10 mouse cellular contexts compared by ENCODE assay signal in the genomic region with DNA sequence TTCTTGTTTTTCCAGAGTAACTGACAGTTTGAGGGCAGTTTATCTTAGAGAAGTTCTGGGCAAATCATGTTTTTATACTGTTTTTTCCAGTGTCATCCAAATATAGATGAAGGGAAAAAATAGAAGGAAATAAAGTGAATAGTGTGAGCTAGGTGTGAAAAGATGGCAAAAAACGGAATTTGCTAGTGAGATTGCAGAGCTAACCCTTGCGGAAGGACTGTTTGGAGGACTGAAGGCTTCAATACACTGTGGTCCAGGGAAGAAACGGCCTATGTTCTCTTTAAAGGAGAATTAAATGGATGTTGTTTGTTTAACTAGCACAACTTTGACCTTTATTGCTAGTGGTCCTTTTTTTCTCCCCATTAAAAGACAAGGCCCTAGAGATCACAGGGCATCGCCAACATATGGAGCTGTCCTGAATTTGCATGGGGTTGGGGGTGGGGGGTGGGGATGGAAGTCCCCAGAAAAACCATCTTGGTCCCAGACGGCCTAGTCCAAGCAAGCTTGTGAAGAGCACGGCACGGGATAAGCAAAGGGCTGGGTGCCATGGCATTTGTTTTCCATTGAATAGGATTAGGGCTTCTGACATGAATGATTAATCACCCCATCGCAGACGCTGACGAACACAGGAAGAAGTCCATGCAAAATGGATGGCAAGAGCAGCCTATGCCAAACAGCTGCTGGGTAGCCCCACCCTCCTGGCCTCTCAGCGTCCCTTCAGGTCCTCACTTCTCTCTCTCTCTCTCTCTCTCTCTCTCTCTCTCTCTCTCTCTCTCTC.
A peak's percentile ranks its signal among the peaks of the same experiment; 100 is the strongest.
DNase-seq lines count a peak whose midpoint lies in the region; ATAC-seq and TF ChIP-seq lines count a peak whose summit lies in the region.
"Had no signal": no experiment of that assay in that cellular context is flagged by ENCODE, and none has a peak within 500 bp of the region (broad histone marks: within the 10 kb centered on the region; RNA-seq: fewer than 3 reads in every experiment).

No protein-coding gene starts in this region.

- peak; percentile 82 for ATAC-seq in neural tube, embryonic 12.5 days (ENCODE audit: low FRiP score, low read depth)
- ATAC-seq in heart, embryonic 12.5 days (ENCODE audit: insufficient number of reproducible peaks, low FRiP score) = no peak
- ATAC-seq: intestine, embryonic 16.5 days had no signal

- H3K9ac ChIP-seq in neural tube, embryonic 12.5 days = no peak overlapping the region
- no peak overlapping the region for H3K9ac ChIP-seq in heart, embryonic 12.5 days
- H3K9ac ChIP-seq: limb, embryonic 15.5 days had no signal

- H3K27ac ChIP-seq in neural tube, embryonic 12.5 days = no peak overlapping the region
- H3K27ac ChIP-seq in cerebellum, adult 2 months (ENCODE audit: insufficient read depth, low read length) = no peak overlapping the region
- H3K27ac ChIP-seq in heart, embryonic 12.5 days (ENCODE audit: poor library complexity, severe bottlenecking) = no peak overlapping the region
- H3K27ac ChIP-seq: limb, embryonic 15.5 days had no signal

- H3K4me1 ChIP-seq in neural tube, embryonic 12.5 days = no peaks in the 10 kb centered on the region
- no peaks in the 10 kb centered on the region for H3K4me1 ChIP-seq in cerebellum, adult 2 months (ENCODE audit: control insufficient read depth, insufficient read depth, low read length)
- H3K4me1 ChIP-seq in heart, embryonic 12.5 days (replicated peaks) = no peaks in the 10 kb centered on the region
- H3K4me1 ChIP-seq: limb, embryonic 15.5 days had no signal

- DNase-seq in embryo, embryonic 10.5 days (ENCODE audit: low spot score) = peak; percentile 79
- DNase-seq in fibroblast of lung, adult 2 months (ENCODE audit: low read depth) = peak; percentile 20
- peak; percentile 18 for DNase-seq in kidney, postnatal 14 days
- no peak for DNase-seq in right cerebral cortex, postnatal 36 days (ENCODE audit: low spot score in 2 of 2)
- no peak for DNase-seq in cerebellum, adult 2 months
- DNase-seq: thymus, postnatal 36 days had no signal

- H3K9me3 ChIP-seq in neural tube, embryonic 12.5 days = no peaks in the 10 kb centered on the region
- no peaks in the 10 kb centered on the region for H3K9me3 ChIP-seq in heart, embryonic 12.5 days (replicated peaks)
- H3K9me3 ChIP-seq: limb, embryonic 15.5 days had no signal

- no peaks in the 10 kb centered on the region for H3K36me3 ChIP-seq in neural tube, embryonic 12.5 days
- no peaks in the 10 kb centered on the region for H3K36me3 ChIP-seq in heart, embryonic 12.5 days
- H3K36me3 ChIP-seq: limb, embryonic 15.5 days had no signal

- 25% methylated on average over 11 of the region's 11 CpGs for WGBS in neural tube, embryonic 12.5 days
- 25% methylated on average over 11 of the region's 11 CpGs for WGBS in cerebellum, adult 2 months
- 56% methylated on average over 11 of the region's 11 CpGs for WGBS in heart, embryonic 12.5 days

- no peak for TF ChIP-seq POLR2A in cerebellum, adult 2 months (IDR thresholded peaks at IDR 0.05; ENCODE audit: borderline replicate concordance, insufficient read depth, low read length)

- H3K4me2 ChIP-seq in neural tube, embryonic 12.5 days (replicated peaks) = peak overlapping the region; percentile 14; the same call in 1 of the 2 replicates
- no peak overlapping the region for H3K4me2 ChIP-seq in heart, embryonic 12.5 days
- H3K4me2 ChIP-seq: limb, embryonic 15.5 days had no signal

- no peaks in the 10 kb centered on the region for H3K27me3 ChIP-seq in neural tube, embryonic 12.5 days (replicated peaks)
- no peaks in the 10 kb centered on the region for H3K27me3 ChIP-seq in cerebellum, adult 2 months (ENCODE audit: control insufficient read depth, insufficient read depth, low read length)
- H3K27me3 ChIP-seq in heart, embryonic 12.5 days (replicated peaks) = no peaks in the 10 kb centered on the region
- H3K27me3 ChIP-seq: limb, embryonic 15.5 days had no signal

- no peak for TF ChIP-seq CTCF in cerebellum, adult 2 months (IDR thresholded peaks at IDR 0.05; ENCODE audit: borderline replicate concordance, insufficient read depth, low read depth, low read length)

- no peak overlapping the region for H3K4me3 ChIP-seq in neural tube, embryonic 12.5 days
- H3K4me3 ChIP-seq in cerebellum, adult 2 months (replicated peaks; ENCODE audit: insufficient read depth, low read depth, low read length) = no peak overlapping the region
- no peak overlapping the region for H3K4me3 ChIP-seq in heart, embryonic 12.5 days
- H3K4me3 ChIP-seq: limb, embryonic 15.5 days had no signal

Comparison
In these comparisons a context has a peak if more than half of its experiments do, and no peak if none do; other contexts are left out.
1. DNase-seq: peak in embryo, embryonic 10.5 days (single experiment), fibroblast of lung, adult 2 months (single experiment) and kidney, postnatal 14 days (single experiment); none in right cerebral cortex, postnatal 36 days (0 of 2) and cerebellum, adult 2 months (0 of 2).